Mouse (Mus musculus): Measurements from ENCODE around the gene Gpr6.

DNA sequence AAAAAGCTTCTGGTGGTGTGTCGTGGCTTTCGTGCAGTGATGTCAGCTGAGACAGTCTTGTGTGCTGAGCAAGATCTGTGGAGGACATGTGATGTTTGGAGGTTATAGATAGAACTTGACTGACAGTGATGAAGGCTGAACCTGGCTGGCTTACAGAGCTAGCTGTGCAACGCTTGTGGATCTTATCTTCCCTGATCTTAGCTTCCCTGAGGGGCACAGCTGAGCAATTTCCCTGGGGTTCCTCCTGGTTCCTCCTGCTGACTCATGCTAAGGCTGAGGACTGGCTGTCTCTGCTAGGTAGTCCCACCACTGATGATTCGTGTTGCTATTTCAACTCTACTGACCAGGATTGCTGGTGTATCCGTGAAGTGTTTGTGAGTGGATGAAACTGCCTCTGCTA, 18.1 kb downstream of the Gpr6 start:
- TF ChIP-seq GATA1 (IDR thresholded peaks at IDR 0.05; ENCODE audit: low read length) (peak; percentile 83), TAL1 (IDR thresholded peaks at IDR 0.05; ENCODE audit: low read length) (no peak)

All from erythroblast, embryonic 14.5 days (primary cell).